Mouse (Mus musculus) stomach, adult 2 months (tissue): ENCODE measurements around the gene Phtf1. TPM values are rescaled to one million over a fixed set of nuclear protein-coding genes. Genes with fewer than 3 reads are reported as not detected.

ENCODE experiments used
- polyA plus RNA-seq: library from polyadenylated mRNA; depleted of rRNA; stranded (reverse); fragments of >200 nt; gene quantifications from 2 replicates; pipeline ENCODE4 v1.2.3, GENCODE M21; 2012; rRNA removed

The Phtf1 gene
- polyA plus RNA-seq: 2.7 and 3.8 TPM in 2 replicates

DNA sequence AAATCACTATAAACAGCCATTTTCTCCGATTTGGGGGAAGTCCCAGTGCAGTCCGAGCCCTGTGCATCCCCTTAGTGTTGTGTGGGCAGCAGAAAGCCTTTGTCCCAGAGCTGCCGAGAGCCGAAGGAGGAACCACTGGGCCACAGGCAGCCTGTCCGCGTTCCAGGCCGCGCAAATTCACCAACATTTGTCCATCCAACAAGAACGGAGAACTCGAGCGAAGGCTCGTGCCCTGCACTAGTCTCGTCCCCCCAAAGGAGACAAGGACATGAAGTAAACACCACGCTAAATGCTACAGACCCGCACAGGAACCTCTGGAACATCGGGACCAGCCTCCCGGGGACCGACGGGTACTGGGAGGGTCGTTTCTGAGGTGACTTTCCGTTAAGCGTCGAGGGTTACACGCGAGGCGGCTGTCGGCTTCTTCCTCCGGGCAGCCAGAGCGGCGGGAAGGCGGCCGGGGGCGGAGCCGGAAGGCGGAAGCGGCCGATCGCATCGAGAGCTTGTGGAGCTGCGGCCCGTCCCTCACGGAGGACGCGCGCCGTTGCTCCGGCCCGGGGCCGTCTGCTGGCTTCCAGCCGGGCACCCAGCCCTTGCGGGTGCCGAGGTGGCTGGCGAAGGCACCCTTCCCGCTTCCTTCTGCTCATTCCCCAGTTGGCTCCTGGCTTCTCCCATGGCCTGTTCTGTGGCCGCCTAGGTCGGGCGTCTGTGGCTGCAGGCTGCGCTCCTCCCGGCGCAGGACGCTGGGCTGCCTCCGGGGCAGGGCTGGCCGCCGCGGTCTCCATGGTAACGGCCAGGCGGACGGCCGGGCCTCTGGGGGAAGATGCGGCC lies at the start of gene Phtf1:
Gene Phtf1, plus strand, starts transcription at position 250 of the 831 bp plus-strand sequence.

Other genes starting within 250 kb of the Phtf1 start
- 5.1 and 5.3 TPM in 2 replicates for gene Olfml3, start 230.1 kb upstream of the Phtf1 start, polyA plus RNA-seq
- not detected in 2 replicates for gene Gm10964, start 228.7 kb upstream of the Phtf1 start, polyA plus RNA-seq
- gene Hipk1, start 176.5 kb upstream of the Phtf1 start, polyA plus RNA-seq: 22.2 and 37.2 TPM in 2 replicates
- gene Dclre1b, start 158.7 kb upstream of the Phtf1 start, polyA plus RNA-seq: 7.4 and 7.7 TPM in 2 replicates
- 2.4 and 4.1 TPM in 2 replicates for gene Ap4b1, start 158.6 kb upstream of the Phtf1 start, polyA plus RNA-seq
- not detected in 2 replicates for gene Gm43064, start 158.5 kb upstream of the Phtf1 start, polyA plus RNA-seq
- 0.08 and 0.30 TPM in 2 replicates for gene Bcl2l15, start 135.5 kb upstream of the Phtf1 start, polyA plus RNA-seq
- gene Ptpn22, start 108.3 kb upstream of the Phtf1 start, polyA plus RNA-seq: 0.04 and 0.23 TPM in 2 replicates
- gene Rsbn1, start 54.0 kb upstream of the Phtf1 start, polyA plus RNA-seq: 1.1 and 1.5 TPM in 2 replicates